Mouse (Mus musculus) left cerebral cortex, adult 18-20 months (tissue): Measurements from ENCODE around the gene Lrrc58. TPM values are rescaled to one million over a fixed set of nuclear protein-coding genes. Genes with fewer than 3 reads are reported as not detected.
A peak's percentile ranks its signal among the peaks of the same experiment; 100 is the strongest.

Experiments
- DNase-seq, 2 experiments: peaks; one replicate each; pipeline ENCODE4 v3.0.0; 2021 to 2022; ENCODE audit warnings: low spot score in 2 of 2, mixed read lengths in 1 of 2
- long read RNA-seq, 2 experiments: library from polyadenylated mRNA; stranded (forward); transcript quantifications; one replicate each; pipeline ENCODE4 v2.0.0; 2021
- total RNA-seq, 2 experiments: library from RNA; stranded (reverse); gene quantifications; 2 replicates each; pipeline ENCODE4 v1.2.3; 2021

The Lrrc58 gene
- 10 to 100 TPM; 93.4 to 97.3 TPM for total RNA-seq
- long read RNA-seq, experiment 1, full-length matches to known transcripts: 13 of 25 reads
- long read RNA-seq, experiment 1, partial matches to known transcripts: 0 of 25 reads
- long read RNA-seq, experiment 1, other reads (novel, unspliced or antisense): 12 of 25 reads
- long read RNA-seq, experiment 2, full-length matches to known transcripts: 4 of 12 reads
- long read RNA-seq, experiment 2, partial matches to known transcripts: 0 of 12 reads
- long read RNA-seq, experiment 2, other reads (novel, unspliced or antisense): 8 of 12 reads

GRCm38 (mm10) chr16:37867791-37868505 lies at the start of gene Lrrc58:
Gene Lrrc58 (plus strand): TSS chr16:37868389.
- peak; percentile 75 to 87 for DNase-seq

DNA sequence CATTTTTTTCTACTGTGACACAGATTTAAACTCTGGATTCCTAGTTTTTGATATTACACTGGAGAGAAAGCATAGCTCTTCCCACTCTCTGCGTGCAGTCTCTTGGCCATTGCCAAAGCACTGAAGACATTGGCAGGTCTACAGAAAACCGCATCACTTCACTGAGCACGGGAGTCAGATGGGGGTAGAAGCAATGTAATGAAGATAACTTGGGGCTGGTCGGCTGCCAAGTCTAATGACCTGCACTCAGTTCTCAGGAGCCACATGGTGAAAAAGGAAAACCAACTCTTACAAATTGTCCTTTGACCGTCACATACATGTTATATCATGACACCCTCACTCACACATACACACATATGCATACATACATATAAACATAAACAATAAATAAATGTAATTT lies 44.2 kb upstream of the Lrrc58 start:
- DNase-seq: no peak

- DNase-seq: peak in 1 of 2 experiments; percentile 39
Measured at GRCm38 (mm10) chr16:37824778-37825505, 43.2 kb upstream of the Lrrc58 start.

DNA sequence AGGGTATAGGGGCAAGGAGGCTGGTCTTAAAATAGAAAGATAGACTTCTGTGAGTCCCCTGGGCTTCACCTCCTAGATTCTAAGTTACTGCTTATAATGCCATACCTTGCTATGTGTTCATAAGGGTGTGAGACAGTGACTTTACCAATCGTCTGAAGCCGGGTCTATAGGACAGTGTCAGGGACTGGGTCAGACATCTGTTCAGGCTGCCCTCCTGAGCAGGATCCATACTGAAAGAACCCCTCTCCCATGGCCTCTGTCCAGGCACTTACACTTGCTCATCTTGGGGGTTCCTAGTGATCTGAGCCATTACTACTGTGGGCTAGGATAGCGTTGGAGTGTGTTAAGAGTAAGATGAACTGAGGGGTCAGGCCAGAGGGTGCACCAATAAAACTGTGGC lies 41.9 kb upstream of the Lrrc58 start:
- no peak for DNase-seq

- no peak for DNase-seq
Measured at GRCm38 (mm10) chr16:37831041-37831440, 37.1 kb upstream of the Lrrc58 start.

DNA sequence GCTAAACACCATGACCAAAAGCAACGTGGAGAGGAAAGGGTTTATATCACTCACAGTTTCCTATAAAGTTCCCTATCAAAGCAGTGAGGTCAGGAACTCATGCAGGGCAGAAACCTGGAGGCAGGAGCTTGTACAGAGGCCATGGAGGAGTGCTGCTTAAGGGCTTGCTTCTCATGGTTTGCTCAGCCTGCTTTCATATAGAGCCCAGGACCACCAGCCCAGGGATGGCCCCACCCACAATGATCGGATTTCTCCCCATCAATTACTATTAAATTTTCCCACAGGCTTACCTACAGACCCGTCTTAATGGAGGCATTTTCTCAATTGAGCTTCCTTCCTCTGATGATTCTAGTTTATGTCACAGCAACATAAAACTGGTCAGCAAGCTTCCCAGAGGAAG lies 30.6 kb upstream of the Lrrc58 start:
- DNase-seq: no peak

- DNase-seq: no peak
Measured at GRCm38 (mm10) chr16:37842439-37842838, 25.8 kb upstream of the Lrrc58 start.

DNA sequence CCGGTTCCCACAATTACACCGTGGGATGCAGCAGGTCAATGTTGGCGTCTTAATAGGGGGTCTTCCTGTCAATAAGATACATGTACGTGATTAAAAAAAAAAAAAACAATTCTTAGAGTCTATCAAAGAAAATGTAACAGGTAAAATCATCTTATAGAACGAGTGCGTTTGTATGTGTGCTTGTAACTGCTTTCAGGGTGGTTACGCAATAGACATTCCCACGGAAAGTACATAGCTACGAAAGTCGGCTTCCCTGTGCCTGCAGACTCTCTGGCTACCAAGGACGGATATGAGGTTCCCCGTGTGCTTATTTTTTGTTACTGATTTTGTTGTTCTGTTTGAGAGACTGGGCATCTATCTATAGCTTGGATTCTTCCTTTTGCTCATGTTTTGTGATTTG lies 24.4 kb upstream of the Lrrc58 start:
- no peak for DNase-seq

- no peak for DNase-seq
Measured at GRCm38 (mm10) chr16:37845202-37845925, 22.8 kb upstream of the Lrrc58 start.

GRCm38 (mm10) chr16:37847081-37847480 lies 21.1 kb upstream of the Lrrc58 start:
- DNase-seq: no peak

DNA sequence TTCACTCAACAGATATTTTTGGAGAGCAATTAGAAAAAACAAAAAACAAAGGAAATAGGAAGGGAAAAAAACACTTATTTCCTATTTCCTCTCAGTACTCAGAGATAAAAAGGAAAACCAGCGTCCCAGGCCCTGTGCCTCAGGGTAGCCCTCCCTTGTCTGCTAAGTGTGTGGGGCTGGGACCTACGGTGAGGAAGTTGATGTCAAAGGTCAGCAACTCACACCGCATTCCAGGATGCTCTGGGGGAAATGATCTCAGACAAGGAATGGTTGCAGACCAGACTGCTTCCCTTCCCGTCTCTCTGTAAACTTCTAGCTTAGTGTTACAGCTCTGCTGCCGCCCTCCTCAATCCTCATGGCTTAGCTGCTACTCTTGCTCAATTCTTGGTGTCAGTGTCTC lies 16.8 kb upstream of the Lrrc58 start:
- DNase-seq: no peak

- DNase-seq: no peak
Measured at GRCm38 (mm10) chr16:37853279-37853678, 14.9 kb upstream of the Lrrc58 start.

- no peak for DNase-seq
Measured at GRCm38 (mm10) chr16:37854054-37854453, 14.1 kb upstream of the Lrrc58 start.

DNA sequence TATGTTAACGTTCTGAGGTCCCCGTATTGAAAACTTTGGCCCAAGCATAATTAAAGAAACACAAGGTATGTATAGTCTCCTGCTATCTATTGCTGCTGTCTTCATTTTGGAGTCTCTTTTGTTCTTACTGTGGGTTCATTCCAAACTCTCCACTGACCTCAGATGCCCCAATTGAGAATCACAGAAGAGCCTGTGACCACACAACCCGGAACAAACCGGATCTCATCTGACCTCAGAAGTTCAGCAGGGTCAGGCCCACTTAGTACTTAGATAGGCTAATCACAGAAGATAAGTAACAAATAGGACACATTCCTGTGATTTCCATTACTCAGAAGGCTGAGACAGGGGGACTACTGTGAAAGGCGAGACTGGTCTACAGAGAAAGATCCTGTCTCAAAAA lies 13.6 kb upstream of the Lrrc58 start:
- DNase-seq: no peak

DNA sequence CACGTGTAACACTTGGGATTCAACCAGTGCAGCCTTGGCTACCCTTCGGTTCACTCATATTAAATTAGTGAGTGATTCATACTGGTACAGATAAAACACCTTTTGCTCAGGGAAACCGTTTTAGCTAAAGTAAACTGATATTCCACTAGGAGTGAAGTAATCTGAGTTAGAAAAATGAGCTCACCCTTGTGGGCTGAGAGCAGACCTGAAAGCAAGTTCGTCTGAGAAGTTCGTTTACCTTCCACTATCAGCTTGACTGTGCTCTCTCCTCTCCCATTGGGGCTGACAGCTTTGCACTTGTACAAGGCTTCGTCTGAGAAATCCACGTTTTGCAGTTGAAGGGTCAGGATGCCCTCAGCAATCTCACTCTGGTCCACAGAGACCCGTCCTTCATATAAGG lies 12.6 kb upstream of the Lrrc58 start:
- no peak for DNase-seq

DNA sequence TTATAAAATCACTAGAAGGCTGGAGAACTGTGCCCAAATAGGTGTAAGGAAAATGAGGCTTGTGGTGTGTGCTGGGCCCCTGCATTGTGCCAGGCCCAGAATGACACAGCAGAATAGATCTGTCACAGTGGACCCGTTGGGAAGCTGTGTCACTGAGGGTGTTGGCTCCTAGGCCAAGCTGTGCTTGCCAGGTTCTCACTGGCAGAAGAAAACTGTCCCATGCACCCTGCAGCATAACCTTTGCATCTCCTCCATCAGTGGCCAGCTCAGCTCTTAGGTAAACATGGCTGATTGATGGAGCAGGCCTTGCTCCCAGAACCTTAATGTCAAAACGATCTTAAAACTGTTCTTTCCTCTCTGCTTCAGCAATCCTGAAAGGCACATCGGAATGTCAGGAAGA lies 11.9 kb upstream of the Lrrc58 start:
- DNase-seq: no peak

- DNase-seq: no peak
Measured at GRCm38 (mm10) chr16:37857495-37857894, 10.7 kb upstream of the Lrrc58 start.

DNA sequence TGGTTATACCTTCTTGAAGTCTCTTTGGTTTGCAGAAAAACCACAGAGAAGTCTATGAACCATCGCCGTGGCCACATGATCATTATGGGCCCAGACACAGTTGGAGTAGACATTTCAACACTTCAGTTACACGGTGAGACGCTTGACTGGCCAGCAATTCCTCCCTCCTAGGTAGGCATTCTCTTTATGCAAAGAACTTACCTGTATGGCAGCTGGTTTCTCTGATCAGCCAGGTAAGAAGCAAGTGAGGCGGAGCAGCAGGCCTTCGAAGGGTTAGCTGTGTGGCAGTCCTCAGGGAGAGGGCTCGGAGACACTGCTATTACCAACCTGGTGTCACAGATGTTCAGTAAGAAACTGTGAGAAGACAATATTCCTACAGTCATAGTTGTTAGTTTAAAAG lies 8.0 kb upstream of the Lrrc58 start:
- DNase-seq: no peak

- no peak for DNase-seq
Measured at GRCm38 (mm10) chr16:37861029-37861428, 7.2 kb upstream of the Lrrc58 start, which contains the start of gene Gm36028. Gene Gm36028 (minus strand): TSS chr16:37861146.

DNA sequence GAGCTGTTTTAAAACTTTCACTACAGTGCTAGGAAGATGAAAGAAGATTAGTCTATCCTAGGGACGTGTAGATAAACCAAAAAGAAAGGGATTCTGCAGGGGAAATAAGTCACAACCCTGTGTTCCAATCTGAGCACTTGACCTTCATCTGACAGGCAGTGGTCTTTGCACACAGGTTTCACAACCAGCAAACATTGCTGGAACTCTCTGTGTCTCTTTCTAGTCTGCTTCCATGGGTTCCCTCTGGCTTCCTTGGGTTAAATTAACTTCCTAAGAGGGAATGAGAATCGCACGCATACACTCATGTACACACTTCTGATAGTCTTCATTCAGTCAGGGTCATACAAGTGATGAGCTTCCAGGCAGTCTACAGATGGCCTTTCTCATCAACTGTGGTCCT lies 4.3 kb upstream of the Lrrc58 start:
- DNase-seq: no peak

- DNase-seq: no peak
Measured at GRCm38 (mm10) chr16:37865841-37866240, 2.3 kb upstream of the Lrrc58 start.
